Mouse (Mus musculus): ENCODE data around the gene Rnf126. TPM values are rescaled to one million over a fixed set of nuclear protein-coding genes. Genes with fewer than 3 reads are reported as not detected.
A peak's percentile ranks its signal among the peaks of the same experiment; 100 is the strongest.

Gene Rnf126
- total RNA-seq, 1 experiment: 66.7 TPM

DNA sequence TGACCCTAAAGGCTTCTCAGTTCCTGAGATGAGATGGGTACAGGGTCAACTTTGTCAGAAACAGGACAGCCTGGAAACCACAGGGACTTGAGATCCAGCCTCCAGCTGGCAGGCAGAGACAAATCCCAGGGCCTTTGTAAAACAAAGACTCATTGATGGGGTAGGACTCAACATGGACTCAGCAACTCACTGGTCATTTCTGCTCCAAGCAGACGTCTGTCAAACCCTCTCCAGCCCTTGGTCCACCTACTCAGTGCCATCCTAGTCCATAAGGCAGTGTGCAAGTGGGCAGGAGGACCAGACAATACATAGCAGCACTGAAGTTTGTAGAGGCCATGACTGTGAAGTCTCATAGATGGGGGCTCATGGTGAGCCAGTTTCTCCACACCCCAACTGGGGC is 53.6 kb downstream of the Rnf126 start:
- in situ Hi-C loops (cut with MboI; ENCODE audit: low sequenced_read_pairs in 2 of 2, unreplicated experiment in 2 of 2): no loop called here

GRCm38 (mm10) chr10:79712499-79713126 is 54.1 kb downstream of the Rnf126 start:
- no peak overlapping the region for H3K4me3 ChIP-seq (ENCODE audit: insufficient read depth in 1 of 2, low read depth in 1 of 2, low read length in 2 of 2, poor library complexity in 1 of 2, severe bottlenecking in 1 of 2)
- in situ Hi-C loops (cut with MboI; ENCODE audit: low sequenced_read_pairs in 2 of 2, unreplicated experiment in 2 of 2): no loop called here
- H3K9ac ChIP-seq (ENCODE audit: insufficient read depth, low read depth, low read length, poor library complexity, severe bottlenecking): no peak overlapping the region
- no peak overlapping the region for H3K27ac ChIP-seq (ENCODE audit: insufficient read depth, low read depth, low read length, poor library complexity, severe bottlenecking)
- DNase-seq (ENCODE audit: low read depth, low spot score): peak; percentile 89
- peaks cover 37% of the 10 kb centered on the region for H3K36me3 ChIP-seq (ENCODE audit: control insufficient read depth, insufficient read depth, low read length, poor library complexity, severe bottlenecking)
- TF ChIP-seq ZNF384 (IDR thresholded peaks at IDR 0.05; ENCODE audit: low read depth, low read length) (no peak), HCFC1 (IDR thresholded peaks at IDR 0.05; ENCODE audit: borderline replicate concordance, insufficient read depth, low read length) (no peak), MAFK (IDR thresholded peaks at IDR 0.05; ENCODE audit: insufficient read depth, low read depth, low read length) (no peak), ZC3H11A (IDR thresholded peaks at IDR 0.05; ENCODE audit: borderline replicate concordance, low read depth, low read length) (no peak), CHD2 (IDR thresholded peaks at IDR 0.05; ENCODE audit: low read depth, low read length) (no peak)
- no peaks in the 10 kb centered on the region for H3K9me3 ChIP-seq (ENCODE audit: control insufficient read depth, insufficient read depth, low read depth, low read length)
- H3K4me1 ChIP-seq (ENCODE audit: control insufficient read depth in 2 of 2, insufficient read depth in 2 of 2, low read length in 2 of 2, poor library complexity in 1 of 2): peaks cover under 1 to 8% of the 10 kb centered on the region in 2 experiments; a peak in 2 of 4 replicates

More for the DNA sequence above, 53.6 kb downstream of the Rnf126 start:
- H3K9ac ChIP-seq (ENCODE audit: insufficient read depth, low read depth, low read length, poor library complexity, severe bottlenecking): no peak overlapping the region
- TF ChIP-seq HCFC1 (IDR thresholded peaks at IDR 0.05; ENCODE audit: borderline replicate concordance, insufficient read depth, low read length): no peak
- TF ChIP-seq CHD2 (IDR thresholded peaks at IDR 0.05; ENCODE audit: low read depth, low read length): no peak
- no peak for TF ChIP-seq ZC3H11A (IDR thresholded peaks at IDR 0.05; ENCODE audit: borderline replicate concordance, low read depth, low read length)
- TF ChIP-seq MAFK (IDR thresholded peaks at IDR 0.05; ENCODE audit: insufficient read depth, low read depth, low read length): no peak
- TF ChIP-seq ZNF384 (IDR thresholded peaks at IDR 0.05; ENCODE audit: low read depth, low read length): no peak
- H3K4me3 ChIP-seq (ENCODE audit: insufficient read depth in 1 of 2, low read depth in 1 of 2, low read length in 2 of 2, poor library complexity in 1 of 2, severe bottlenecking in 1 of 2): no peak overlapping the region
- H3K27ac ChIP-seq (ENCODE audit: insufficient read depth, low read depth, low read length, poor library complexity, severe bottlenecking): no peak overlapping the region
- no peak for DNase-seq (ENCODE audit: low read depth, low spot score)
- H3K9me3 ChIP-seq (ENCODE audit: control insufficient read depth, insufficient read depth, low read depth, low read length): no peaks in the 10 kb centered on the region
- peaks cover 0 to 10% of the 10 kb centered on the region in 2 experiments; a peak in 1 of 4 replicates for H3K4me1 ChIP-seq (ENCODE audit: control insufficient read depth in 2 of 2, insufficient read depth in 2 of 2, low read length in 2 of 2, poor library complexity in 1 of 2)
- H3K36me3 ChIP-seq (ENCODE audit: control insufficient read depth, insufficient read depth, low read length, poor library complexity, severe bottlenecking): peaks cover 37% of the 10 kb centered on the region

DNA sequence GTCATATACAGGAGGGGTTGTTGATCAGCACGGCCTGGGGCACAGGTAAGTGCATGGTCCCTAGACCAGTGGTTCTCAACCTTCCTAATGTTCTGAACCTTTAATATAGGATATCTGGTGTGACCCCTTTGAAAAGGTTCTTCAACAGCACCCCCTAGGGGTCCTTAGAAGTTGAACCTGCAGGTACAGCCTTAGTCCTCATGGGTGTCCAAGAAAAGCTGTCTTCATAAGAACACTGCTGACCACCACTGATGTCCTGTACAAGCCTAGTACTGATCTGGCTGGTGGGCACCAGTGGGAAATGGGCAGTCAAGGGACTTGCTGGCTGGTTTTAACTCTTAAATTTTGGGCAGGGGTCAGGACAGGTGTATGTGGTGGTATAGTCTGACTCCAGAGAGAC is 54.7 kb downstream of the Rnf126 start:
- TF ChIP-seq MAFK (IDR thresholded peaks at IDR 0.05; ENCODE audit: insufficient read depth, low read depth, low read length) (no peak), CHD2 (IDR thresholded peaks at IDR 0.05; ENCODE audit: low read depth, low read length) (no peak)
- Histone ChIP-seq H3K9ac (ENCODE audit: insufficient read depth, low read depth, low read length, poor library complexity, severe bottlenecking) (no peak overlapping the region), H3K4me1 (ENCODE audit: control insufficient read depth in 2 of 2, insufficient read depth in 2 of 2, low read length in 2 of 2, poor library complexity in 1 of 2) (peaks cover 4 to 13% of the 10 kb centered on the region in 2 experiments; a peak in 3 of 4 replicates), H3K27ac (ENCODE audit: insufficient read depth, low read depth, low read length, poor library complexity, severe bottlenecking) (no peak overlapping the region), H3K9me3 (ENCODE audit: control insufficient read depth, insufficient read depth, low read depth, low read length) (no peaks in the 10 kb centered on the region), H3K4me3 (ENCODE audit: insufficient read depth in 1 of 2, low read depth in 1 of 2, low read length in 2 of 2, poor library complexity in 1 of 2, severe bottlenecking in 1 of 2) (no peak overlapping the region), H3K36me3 (ENCODE audit: control insufficient read depth, insufficient read depth, low read length, poor library complexity, severe bottlenecking) (peaks cover 40% of the 10 kb centered on the region)
- DNase-seq (ENCODE audit: low read depth, low spot score): no peak
- in situ Hi-C loops (cut with MboI; ENCODE audit: low sequenced_read_pairs in 2 of 2, unreplicated experiment in 2 of 2): no loop called here

DNA sequence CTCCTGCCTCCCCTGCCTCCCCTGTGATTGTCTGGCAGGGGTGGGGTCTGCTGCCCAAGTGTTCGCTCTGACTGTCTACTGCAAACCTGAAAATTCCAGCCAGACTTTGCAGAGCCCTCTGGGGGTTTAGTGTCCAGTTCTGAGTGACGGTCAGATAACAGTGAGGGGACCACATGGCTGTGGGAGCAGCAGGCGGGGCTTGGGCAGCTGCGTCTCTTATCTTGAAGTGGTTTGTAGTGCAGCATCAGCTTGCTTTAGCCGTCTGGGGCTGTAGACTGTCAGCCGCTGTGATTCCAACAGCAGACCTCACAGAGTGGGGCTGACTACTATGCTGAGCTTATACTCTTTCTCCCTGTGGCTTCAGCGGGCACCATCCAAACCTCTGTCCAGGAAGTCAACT is 57.4 kb downstream of the Rnf126 start:
- DNase-seq (ENCODE audit: low read depth, low spot score): no peak
- H3K9me3 ChIP-seq (ENCODE audit: control insufficient read depth, insufficient read depth, low read depth, low read length): no peaks in the 10 kb centered on the region
- H3K36me3 ChIP-seq (ENCODE audit: control insufficient read depth, insufficient read depth, low read length, poor library complexity, severe bottlenecking): peaks cover 45% of the 10 kb centered on the region
- no peak overlapping the region for H3K9ac ChIP-seq (ENCODE audit: insufficient read depth, low read depth, low read length, poor library complexity, severe bottlenecking)
- TF ChIP-seq CHD2 (IDR thresholded peaks at IDR 0.05; ENCODE audit: low read depth, low read length): no peak
- no peak for TF ChIP-seq MAFK (IDR thresholded peaks at IDR 0.05; ENCODE audit: insufficient read depth, low read depth, low read length)
- no peak for TF ChIP-seq ZNF384 (IDR thresholded peaks at IDR 0.05; ENCODE audit: low read depth, low read length)
- TF ChIP-seq HCFC1 (IDR thresholded peaks at IDR 0.05; ENCODE audit: borderline replicate concordance, insufficient read depth, low read length): no peak
- TF ChIP-seq ZC3H11A (IDR thresholded peaks at IDR 0.05; ENCODE audit: borderline replicate concordance, low read depth, low read length): no peak
- no peak overlapping the region for H3K27ac ChIP-seq (ENCODE audit: insufficient read depth, low read depth, low read length, poor library complexity, severe bottlenecking)
- H3K4me1 ChIP-seq (ENCODE audit: control insufficient read depth in 2 of 2, insufficient read depth in 2 of 2, low read length in 2 of 2, poor library complexity in 1 of 2): peaks cover 9 to 22% of the 10 kb centered on the region in 2 experiments; a peak in 3 of 4 replicates
- H3K4me3 ChIP-seq (ENCODE audit: insufficient read depth in 1 of 2, low read depth in 1 of 2, low read length in 2 of 2, poor library complexity in 1 of 2, severe bottlenecking in 1 of 2): no peak overlapping the region; a peak in 1 of 4 replicates
- in situ Hi-C loops (cut with MboI; ENCODE audit: low sequenced_read_pairs in 2 of 2, unreplicated experiment in 2 of 2): no loop called here

Measured in ES-E14 (cell line).